Mouse (Mus musculus) adrenal gland, postnatal 10 days (tissue): Measurements from ENCODE around the gene Mnd1. TPM values are rescaled to one million over a fixed set of nuclear protein-coding genes. Genes with fewer than 3 reads are reported as not detected.

ENCODE experiments used
- DNase-seq: peaks from one replicate; pipeline ENCODE4 v3.0.0; 2021; ENCODE audit warnings: mixed read lengths
- total RNA-seq, 2 experiments: library from RNA; stranded (reverse); gene quantifications; 2 replicates each; pipeline ENCODE4 v1.2.3; 2021

Mnd1 gene
- total RNA-seq, 2 experiments from 2014 or later: 25.2 to 26.5 TPM

GRCm38 (mm10) chr3:84041739-84042138 lies 113.8 kb downstream of the Mnd1 start:
- no peak for DNase-seq

GRCm38 (mm10) chr3:84040476-84041082 lies 115.0 kb downstream of the Mnd1 start:
- DNase-seq: peak; percentile 74

- peak; percentile 94 for DNase-seq
These were observed 115.7 kb downstream of the Mnd1 start, which contains the start of gene Tmem131l for GRCm38 (mm10) chr3:84039646-84040475. Tmem131l (minus strand) TSS chr3:84040175.

- peak; percentile 68 for DNase-seq
These were observed 116.5 kb downstream of the Mnd1 start for GRCm38 (mm10) chr3:84038981-84039645.

- no peak for DNase-seq
These were observed 117.5 kb downstream of the Mnd1 start for GRCm38 (mm10) chr3:84038126-84038525.

Other genes with a start within 250 kb of the Mnd1 start
- 10 to 100 TPM; 44.9 to 61.7 TPM for gene Tmem131l, start 115.6 kb downstream of the Mnd1 start, total RNA-seq
- gene Gm6525, start 18.3 kb upstream of the Mnd1 start, total RNA-seq: under 1 TPM; 0.67 to 0.69 TPM
- gene Trim2, start 151.1 kb upstream of the Mnd1 start, total RNA-seq: 10 to 100 TPM; 53.1 to 58.5 TPM